Mouse (Mus musculus): ENCODE data around the gene Frs2.

DNA sequence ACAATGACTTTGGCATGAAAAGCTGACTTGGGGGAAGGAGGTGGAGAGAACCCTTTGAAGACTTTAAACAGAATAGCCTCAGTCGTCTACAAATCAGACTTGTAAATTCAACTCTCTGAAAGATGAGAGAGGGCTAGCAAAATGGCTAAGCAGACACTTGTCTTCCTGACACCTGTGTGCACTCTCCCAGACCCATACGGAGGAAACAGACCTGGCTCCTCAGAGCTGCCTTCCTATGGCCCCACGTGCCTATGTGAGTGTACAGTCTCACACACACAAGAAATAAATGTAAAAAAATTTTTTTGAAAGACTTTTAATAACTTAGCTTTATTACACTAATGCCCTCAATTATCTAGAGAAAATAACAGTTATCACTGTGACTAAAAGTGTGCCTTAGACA, 41.6 kb downstream of the Frs2 start:
- TF ChIP-seq CTCF (IDR thresholded peaks at IDR 0.05; ENCODE audit: extremely low read depth, insufficient read length, insufficient replicate concordance, low read depth, low read length) (no peak), POLR2A (IDR thresholded peaks at IDR 0.05; ENCODE audit: low read depth, low read length) (no peak)

Measured in small intestine, adult 2 months (tissue).